Mouse (Mus musculus): ENCODE data around the gene Clic4. TPM values are rescaled to one million over a fixed set of nuclear protein-coding genes. Genes with fewer than 3 reads are reported as not detected.

Gene Clic4
- polyA plus RNA-seq, 1 experiment: 139 TPM

DNA sequence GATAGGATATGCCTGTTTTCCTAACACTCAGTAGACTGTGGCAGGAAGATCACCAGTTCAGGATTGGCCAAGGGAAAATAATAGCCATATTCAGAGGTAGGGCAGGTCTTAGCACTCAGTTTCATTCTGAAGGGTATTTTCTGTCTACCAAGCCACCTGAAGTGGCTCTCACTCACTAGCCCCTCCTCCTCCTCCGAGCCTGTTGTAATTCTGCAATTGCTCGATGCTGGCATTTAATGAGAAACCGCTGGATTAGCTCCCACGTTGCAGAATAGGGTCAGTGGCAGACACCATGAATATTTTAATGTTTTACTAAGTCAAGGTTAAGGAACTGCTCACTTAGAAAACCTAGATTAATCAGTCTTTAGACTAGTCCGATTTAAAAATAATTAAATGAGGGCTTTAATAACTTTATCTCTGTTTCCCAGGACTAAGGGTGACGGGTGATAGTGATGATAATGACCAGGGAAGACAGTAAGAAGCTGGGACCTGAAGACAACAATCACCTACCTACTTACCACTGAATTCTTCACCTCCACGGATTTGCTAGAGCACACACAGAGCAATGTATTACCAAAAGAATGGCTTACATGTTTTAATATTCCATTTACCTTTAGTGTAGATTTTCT lies 29.6 kb downstream of the Clic4 start:
- TF ChIP-seq CEBPB (IDR thresholded peaks at IDR 0.05; ENCODE audit: low read depth): no peak
- TF ChIP-seq FOSL1 (IDR thresholded peaks at IDR 0.05; ENCODE audit: insufficient read depth, low read length, poor library complexity, severe bottlenecking): no peak
- TF ChIP-seq CTCF (IDR thresholded peaks at IDR 0.05; ENCODE audit: control insufficient read depth, insufficient read depth, insufficient read length): no peak
- TF ChIP-seq USF1 (IDR thresholded peaks at IDR 0.05; ENCODE audit: low read depth): no peak
- TF ChIP-seq MYOG (IDR thresholded peaks at IDR 0.05; ENCODE audit: control insufficient read depth, extremely low read depth, insufficient read length): no peak
- no peak for TF ChIP-seq MYOD1 (IDR thresholded peaks at IDR 0.05; ENCODE audit: control insufficient read depth, insufficient read length, low read depth)
- TF ChIP-seq MAX (IDR thresholded peaks at IDR 0.05): no peak
- Histone ChIP-seq H3ac (ENCODE audit: control insufficient read depth, insufficient read length, low read depth) (no peak overlapping the region), H3K4me3 (ENCODE audit: insufficient read depth, poor library complexity, severe bottlenecking) (no peak overlapping the region), H3K79me3 (ENCODE audit: low read depth) (peaks cover 92% of the 10 kb centered on the region), H3K79me2 (ENCODE audit: control insufficient read depth, insufficient read depth) (peaks cover 100% of the 10 kb centered on the region), H3K36me3 (ENCODE audit: control insufficient read depth, insufficient read depth) (peaks cover 16% of the 10 kb centered on the region), H3K27me3 (ENCODE audit: control insufficient read depth, insufficient read depth, insufficient read length) (no peaks in the 10 kb centered on the region)

DNA sequence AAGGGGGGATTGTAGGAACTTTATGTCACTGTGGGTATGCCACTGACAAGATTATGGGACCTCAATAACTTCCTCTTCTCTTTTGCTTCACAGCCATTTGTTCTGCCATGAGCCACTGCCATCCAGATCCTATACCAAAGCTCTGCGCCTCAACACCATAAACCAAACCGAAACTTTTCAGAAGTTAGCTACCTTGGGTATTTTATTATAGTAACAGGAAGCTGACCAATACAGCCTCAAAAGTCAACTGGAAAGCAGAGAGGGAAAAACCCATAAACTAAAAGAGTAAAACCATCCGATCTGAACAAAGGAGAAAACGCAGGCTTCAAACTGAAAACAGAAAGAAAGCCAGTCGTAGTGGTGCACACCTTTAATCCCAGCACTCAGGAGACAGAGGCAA lies 30.2 kb downstream of the Clic4 start:
- Histone ChIP-seq H3ac (ENCODE audit: control insufficient read depth, insufficient read length, low read depth) (no peak overlapping the region), H3K79me3 (ENCODE audit: low read depth) (peaks cover 87% of the 10 kb centered on the region), H3K36me3 (ENCODE audit: control insufficient read depth, insufficient read depth) (peaks cover 22% of the 10 kb centered on the region), H3K4me3 (ENCODE audit: insufficient read depth, poor library complexity, severe bottlenecking) (no peak overlapping the region), H3K79me2 (ENCODE audit: control insufficient read depth, insufficient read depth) (peaks cover 100% of the 10 kb centered on the region), H3K27me3 (ENCODE audit: control insufficient read depth, insufficient read depth, insufficient read length) (no peaks in the 10 kb centered on the region)
- TF ChIP-seq MYOD1 (IDR thresholded peaks at IDR 0.05; ENCODE audit: control insufficient read depth, insufficient read length, low read depth) (no peak), CTCF (IDR thresholded peaks at IDR 0.05; ENCODE audit: control insufficient read depth, insufficient read depth, insufficient read length) (no peak), FOSL1 (IDR thresholded peaks at IDR 0.05; ENCODE audit: insufficient read depth, low read length, poor library complexity, severe bottlenecking) (no peak)

DNA sequence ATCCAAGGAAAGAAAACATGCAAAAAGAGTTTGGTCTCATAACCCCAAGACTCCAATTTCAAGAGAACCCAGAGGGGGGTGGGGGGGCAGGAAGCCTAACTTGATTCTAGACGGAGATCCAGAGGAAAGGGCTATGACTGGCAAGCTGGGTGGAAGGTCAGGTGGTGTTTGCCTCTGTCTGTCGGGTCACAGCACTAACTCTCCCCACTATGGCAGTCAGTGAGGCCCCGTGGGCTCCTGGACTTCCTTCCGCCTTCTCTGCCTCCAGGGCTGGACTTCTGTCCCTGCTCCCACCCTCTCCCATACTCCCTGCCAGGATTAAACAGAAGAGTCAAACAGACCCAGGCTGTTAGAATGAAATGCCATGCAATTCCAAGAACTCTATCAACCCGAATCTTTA lies 30.9 kb downstream of the Clic4 start:
- Histone ChIP-seq H3K36me3 (ENCODE audit: control insufficient read depth, insufficient read depth) (peaks cover 29% of the 10 kb centered on the region), H3K79me3 (ENCODE audit: low read depth) (peaks cover 85% of the 10 kb centered on the region), H3ac (ENCODE audit: control insufficient read depth, insufficient read length, low read depth) (no peak overlapping the region), H3K79me2 (ENCODE audit: control insufficient read depth, insufficient read depth) (peaks cover 100% of the 10 kb centered on the region), H3K27me3 (ENCODE audit: control insufficient read depth, insufficient read depth, insufficient read length) (no peaks in the 10 kb centered on the region), H3K4me3 (ENCODE audit: insufficient read depth, poor library complexity, severe bottlenecking) (no peak overlapping the region)
- no peak for TF ChIP-seq USF1 (IDR thresholded peaks at IDR 0.05; ENCODE audit: low read depth)

DNA sequence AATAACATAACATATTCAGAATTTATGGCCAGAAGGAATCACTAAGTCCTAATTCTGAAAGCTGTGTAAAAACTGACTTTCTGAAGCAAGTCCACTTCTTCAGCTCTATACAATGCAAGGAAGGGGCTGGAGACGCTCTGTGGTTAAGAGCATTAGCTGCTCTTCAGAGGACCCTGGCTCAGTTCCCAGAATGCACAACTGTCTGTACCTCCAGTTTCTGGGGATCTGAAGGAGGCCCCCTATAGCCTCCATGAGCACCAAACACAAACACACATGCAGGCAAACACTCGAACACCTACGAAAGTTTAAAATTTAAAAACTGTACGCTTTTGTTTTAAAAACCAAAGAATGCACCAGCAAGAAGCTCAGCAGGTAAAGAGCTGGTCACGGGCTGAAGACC lies 31.5 kb downstream of the Clic4 start:
- H3K27me3 ChIP-seq (ENCODE audit: control insufficient read depth, insufficient read depth, insufficient read length): no peaks in the 10 kb centered on the region
- H3ac ChIP-seq (ENCODE audit: control insufficient read depth, insufficient read length, low read depth): no peak overlapping the region
- peaks cover 31% of the 10 kb centered on the region for H3K36me3 ChIP-seq (ENCODE audit: control insufficient read depth, insufficient read depth)
- H3K79me3 ChIP-seq (ENCODE audit: low read depth): peaks cover 80% of the 10 kb centered on the region
- no peak overlapping the region for H3K4me3 ChIP-seq (ENCODE audit: insufficient read depth, poor library complexity, severe bottlenecking)
- H3K79me2 ChIP-seq (ENCODE audit: control insufficient read depth, insufficient read depth): peaks cover 99% of the 10 kb centered on the region
- TF ChIP-seq CEBPB (IDR thresholded peaks at IDR 0.05; ENCODE audit: low read depth) (no peak), CTCF (IDR thresholded peaks at IDR 0.05; ENCODE audit: control insufficient read depth, insufficient read depth, insufficient read length) (no peak), USF1 (IDR thresholded peaks at IDR 0.05; ENCODE audit: low read depth) (no peak), MAX (IDR thresholded peaks at IDR 0.05) (no peak), MYOD1 (IDR thresholded peaks at IDR 0.05; ENCODE audit: control insufficient read depth, insufficient read length, low read depth) (no peak), MYOG (IDR thresholded peaks at IDR 0.05; ENCODE audit: control insufficient read depth, extremely low read depth, insufficient read length) (no peak), FOSL1 (IDR thresholded peaks at IDR 0.05; ENCODE audit: insufficient read depth, low read length, poor library complexity, severe bottlenecking) (no peak)

DNA sequence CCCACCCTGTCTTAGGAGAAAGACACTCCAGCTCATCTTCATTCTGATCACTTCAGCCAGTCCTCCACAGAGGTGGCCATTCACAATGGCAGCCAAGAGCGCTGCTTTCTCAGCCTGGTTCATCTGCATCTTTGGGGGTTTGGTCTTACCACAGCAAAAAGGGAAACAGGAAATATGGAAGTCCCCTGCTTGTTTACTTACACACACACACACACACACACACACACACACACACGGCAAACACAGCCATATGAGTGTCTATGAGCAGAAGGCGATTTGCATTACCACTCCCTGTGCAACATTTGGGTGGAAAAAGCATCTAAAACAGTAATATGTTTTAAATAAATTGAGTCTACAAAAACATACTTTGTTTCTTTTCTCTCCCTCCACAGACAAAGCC lies 32.3 kb downstream of the Clic4 start:
- Histone ChIP-seq H3K27me3 (ENCODE audit: control insufficient read depth, insufficient read depth, insufficient read length) (no peaks in the 10 kb centered on the region), H3K4me3 (ENCODE audit: insufficient read depth, poor library complexity, severe bottlenecking) (no peak overlapping the region), H3K79me3 (ENCODE audit: low read depth) (peaks cover 75% of the 10 kb centered on the region), H3K36me3 (ENCODE audit: control insufficient read depth, insufficient read depth) (peaks cover 36% of the 10 kb centered on the region), H3K79me2 (ENCODE audit: control insufficient read depth, insufficient read depth) (peaks cover 99% of the 10 kb centered on the region), H3ac (ENCODE audit: control insufficient read depth, insufficient read length, low read depth) (no peak overlapping the region)
- TF ChIP-seq USF1 (IDR thresholded peaks at IDR 0.05; ENCODE audit: low read depth) (no peak), CTCF (IDR thresholded peaks at IDR 0.05; ENCODE audit: control insufficient read depth, insufficient read depth, insufficient read length) (no peak), CEBPB (IDR thresholded peaks at IDR 0.05; ENCODE audit: low read depth) (no peak), MAX (IDR thresholded peaks at IDR 0.05) (no peak), MYOD1 (IDR thresholded peaks at IDR 0.05; ENCODE audit: control insufficient read depth, insufficient read length, low read depth) (no peak), FOSL1 (IDR thresholded peaks at IDR 0.05; ENCODE audit: insufficient read depth, low read length, poor library complexity, severe bottlenecking) (no peak), MYOG (IDR thresholded peaks at IDR 0.05; ENCODE audit: control insufficient read depth, extremely low read depth, insufficient read length) (no peak)

DNA sequence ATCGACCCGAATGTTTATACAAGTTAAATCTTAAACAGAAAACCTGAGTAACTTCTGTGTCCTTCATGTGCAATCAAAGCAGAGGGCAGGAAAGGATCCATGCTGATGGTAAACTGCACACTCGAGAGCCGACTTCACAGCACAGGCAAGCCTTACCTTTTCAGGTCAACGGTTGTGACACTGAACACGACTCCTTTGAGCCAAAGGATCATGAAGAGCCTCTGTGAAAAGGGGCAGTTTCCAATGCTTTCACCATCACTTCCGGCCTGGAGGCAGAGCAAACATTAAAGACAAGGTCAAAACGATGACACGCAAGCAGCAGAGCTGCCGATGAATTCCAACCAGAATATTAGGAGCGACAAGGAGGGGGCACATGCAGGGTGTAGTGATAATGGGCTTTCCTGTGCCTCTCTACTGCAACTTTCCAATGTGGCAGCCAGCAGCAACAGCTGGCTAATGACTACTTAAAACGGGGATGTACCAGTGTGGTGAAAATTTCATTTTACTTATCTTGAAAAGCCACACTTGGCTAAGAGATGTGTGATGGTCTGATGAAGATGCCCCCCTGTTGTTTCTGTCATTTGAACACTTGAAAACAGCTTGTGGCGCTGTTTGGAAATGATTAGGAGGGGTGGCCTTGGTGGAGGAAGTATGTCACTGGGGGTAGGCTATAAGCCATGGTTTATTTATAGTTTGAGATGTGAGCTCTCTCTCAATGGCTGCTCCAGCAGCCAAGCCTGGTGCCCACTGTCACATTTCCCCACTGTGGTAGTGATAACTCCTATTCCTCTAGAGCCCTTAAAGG lies 33.7 kb downstream of the Clic4 start:
- H3K27me3 ChIP-seq (ENCODE audit: control insufficient read depth, insufficient read depth, insufficient read length): no peaks in the 10 kb centered on the region
- no peak overlapping the region for H3K4me3 ChIP-seq (ENCODE audit: insufficient read depth, poor library complexity, severe bottlenecking)
- peaks cover 67% of the 10 kb centered on the region for H3K79me3 ChIP-seq (ENCODE audit: low read depth)
- TF ChIP-seq MYOG (IDR thresholded peaks at IDR 0.05; ENCODE audit: control insufficient read depth, extremely low read depth, insufficient read length) (no peak), USF1 (IDR thresholded peaks at IDR 0.05; ENCODE audit: low read depth) (no peak), MYOD1 (IDR thresholded peaks at IDR 0.05; ENCODE audit: control insufficient read depth, insufficient read length, low read depth) (no peak), FOSL1 (IDR thresholded peaks at IDR 0.05; ENCODE audit: insufficient read depth, low read length, poor library complexity, severe bottlenecking) (no peak), CTCF (IDR thresholded peaks at IDR 0.05; ENCODE audit: control insufficient read depth, insufficient read depth, insufficient read length) (no peak), MAX (IDR thresholded peaks at IDR 0.05) (no peak), CEBPB (IDR thresholded peaks at IDR 0.05; ENCODE audit: low read depth) (no peak)
- no peak overlapping the region for H3ac ChIP-seq (ENCODE audit: control insufficient read depth, insufficient read length, low read depth)
- peaks cover 96% of the 10 kb centered on the region for H3K79me2 ChIP-seq (ENCODE audit: control insufficient read depth, insufficient read depth)
- H3K36me3 ChIP-seq (ENCODE audit: control insufficient read depth, insufficient read depth): peaks cover 45% of the 10 kb centered on the region

Measured in C2C12 (cell line).